Mouse (Mus musculus) gastrocnemius, postnatal 4 days (tissue): ENCODE data around the gene Tenm1. TPM values are rescaled to one million over a fixed set of nuclear protein-coding genes. Genes with fewer than 3 reads are reported as not detected.

Source experiments
- total RNA-seq, 2 experiments: library from RNA; stranded (reverse); gene quantifications; 2 replicates each; pipeline ENCODE4 v1.2.3; 2021

Tenm1 gene
- total RNA-seq, 2 experiments from 2014 or later: 0.61 to 0.67 TPM

Other genes with a start within 250 kb of the Tenm1 start
- gene Tex13c1, start 162.0 kb upstream of the Tenm1 start, total RNA-seq: not detected